ENCODE assay signal across 27 mouse cellular contexts in genomic region chr1:143707006-143707405, GRCm38 (mm10). TPM values are rescaled to one million over a fixed set of nuclear protein-coding genes. Genes with fewer than 3 reads are reported as not detected.
DNase-seq lines count a peak whose midpoint lies in the region; ATAC-seq and TF ChIP-seq lines count a peak whose summit lies in the region.
"Had no signal": no experiment of that assay in that cellular context is flagged by ENCODE, and none has a peak within 500 bp of the region (broad histone marks: within the 10 kb centered on the region; RNA-seq: fewer than 3 reads in every experiment).

No protein-coding gene starts in this region.

- WGBS in embryonic facial prominence, embryonic 14.5 days, result 72% methylated on average over 4 of the region's 4 CpGs
- WGBS in embryonic facial prominence, embryonic 10.5 days, result 83% methylated on average over 4 of the region's 4 CpGs

- no peak for TF ChIP-seq CTCF in brain, embryonic 14.5 days (IDR thresholded peaks at IDR 0.05; ENCODE audit: borderline replicate concordance, extremely low read depth, insufficient read depth, insufficient read length)

- no peak for ATAC-seq in embryonic facial prominence, embryonic 14.5 days (ENCODE audit: low read depth)
- ATAC-seq: activated CD4-positive, CD25-positive, alpha-beta regulatory T cell, adult 4 months; forebrain, embryonic 13.5 days; intestine, postnatal 0 days; liver, embryonic 12.5 days; liver, postnatal 0 days had no signal

- H3K27me3 ChIP-seq in embryonic facial prominence, embryonic 14.5 days (replicated peaks; ENCODE audit: control insufficient read depth, insufficient read depth, low read length), result no peaks in the 10 kb centered on the region
- peaks cover 9% of the 10 kb centered on the region; the same call in 1 of the 2 replicates for H3K27me3 ChIP-seq in embryonic facial prominence, embryonic 10.5 days (replicated peaks; ENCODE audit: low read depth, poor library complexity, severe bottlenecking)
- H3K27me3 ChIP-seq: forebrain, embryonic 13.5 days; heart, embryonic 12.5 days; limb, embryonic 13.5 days; neural tube, embryonic 12.5 days had no signal

- H3K4me1 ChIP-seq in embryonic facial prominence, embryonic 14.5 days (ENCODE audit: control insufficient read depth, insufficient read depth, low read length), result no peaks in the 10 kb centered on the region
- H3K4me1 ChIP-seq in embryonic facial prominence, embryonic 10.5 days, result peaks cover 6% of the 10 kb centered on the region
- H3K4me1 ChIP-seq: neural tube, embryonic 12.5 days had no signal

- H3K27ac ChIP-seq in embryonic facial prominence, embryonic 14.5 days (replicated peaks; ENCODE audit: low read depth, low read length), result no peak overlapping the region
- no peak overlapping the region for H3K27ac ChIP-seq in embryonic facial prominence, embryonic 10.5 days (replicated peaks)
- H3K27ac ChIP-seq: forebrain, embryonic 13.5 days; gastrocnemius, adult 2 months; heart, adult 2 months; left cerebral cortex, adult 2 months; limb, embryonic 13.5 days; liver, embryonic 12.5 days; neural tube, embryonic 12.5 days had no signal

- no peak for TF ChIP-seq POLR2A in brain, embryonic 14.5 days (IDR thresholded peaks at IDR 0.05; ENCODE audit: borderline replicate concordance, extremely low read depth, insufficient read depth, insufficient read length, poor library complexity, severe bottlenecking)

- no peak overlapping the region for H3K4me2 ChIP-seq in embryonic facial prominence, embryonic 14.5 days (ENCODE audit: low read depth, low read length)
- H3K4me2 ChIP-seq: forebrain, embryonic 13.5 days; heart, embryonic 12.5 days; limb, embryonic 13.5 days; liver, embryonic 12.5 days; midbrain, embryonic 11.5 days; neural tube, embryonic 12.5 days had no signal

- no peaks in the 10 kb centered on the region for H3K36me3 ChIP-seq in embryonic facial prominence, embryonic 14.5 days (ENCODE audit: control insufficient read depth, insufficient read depth, low read length)
- no peaks in the 10 kb centered on the region for H3K36me3 ChIP-seq in embryonic facial prominence, embryonic 10.5 days (replicated peaks)
- H3K36me3 ChIP-seq: heart, embryonic 12.5 days; limb, embryonic 13.5 days; liver, embryonic 12.5 days; neural tube, embryonic 12.5 days had no signal

- H3K4me3 ChIP-seq in embryonic facial prominence, embryonic 14.5 days (ENCODE audit: low read depth, low read length), result no peak overlapping the region
- H3K4me3 ChIP-seq in embryonic facial prominence, embryonic 10.5 days, result no peak overlapping the region
- H3K4me3 ChIP-seq: forebrain, embryonic 13.5 days; gastrocnemius, adult 2 months; heart, adult 2 months; heart, embryonic 12.5 days; left cerebral cortex, adult 2 months; limb, embryonic 13.5 days; liver, embryonic 12.5 days; myocyte; neural tube, embryonic 12.5 days had no signal

- H3K9me3 ChIP-seq in embryonic facial prominence, embryonic 14.5 days (ENCODE audit: control insufficient read depth, low read length), result no peaks in the 10 kb centered on the region
- H3K9me3 ChIP-seq in embryonic facial prominence, embryonic 10.5 days, result no peaks in the 10 kb centered on the region
- H3K9me3 ChIP-seq: forebrain, embryonic 13.5 days; heart, embryonic 12.5 days; limb, embryonic 13.5 days; liver, embryonic 12.5 days; neural tube, embryonic 12.5 days had no signal

- intact Hi-C loops in left cerebral cortex, postnatal 4 days (cut with DNase I), result no loop called here

- no peak overlapping the region for H3K9ac ChIP-seq in embryonic facial prominence, embryonic 14.5 days (ENCODE audit: low read depth, low read length)
- H3K9ac ChIP-seq: forebrain, embryonic 13.5 days; heart, embryonic 12.5 days; limb, embryonic 13.5 days; liver, embryonic 12.5 days; liver, postnatal 0 days; neural tube, embryonic 12.5 days had no signal

- peak; percentile 21 for DNase-seq in embryonic facial prominence, embryonic 14.5 days (ENCODE audit: low spot score)
- DNase-seq in embryonic facial prominence, embryonic 10.5 days (ENCODE audit: low spot score), result no peak
- DNase-seq in left cerebral cortex, postnatal 4 days, result peak; percentile 3
- DNase-seq in left cerebral cortex, adult 11 months (ENCODE audit: low spot score), result no peak
- DNase-seq in adipocyte (ENCODE audit: low spot score), result peak; percentile 67
- DNase-seq in brain, embryonic 14.5 days (ENCODE audit: low read depth), result peak; percentile 58
- no peak for DNase-seq in urinary bladder, postnatal 25 days (ENCODE audit: low spot score)
- no peak for DNase-seq in liver
- DNase-seq: B cell, adult 2 months; cerebellum, adult 11-12 months; gastrocnemius, adult 2 months; heart, adult 2 months; liver, postnatal 0 days; lung, postnatal 14 days; right cerebral cortex, adult 18-20 months; spleen, adult 18-20 months; thymus, postnatal 4 days had no signal

RNA-seq across cellular contexts. Expression of gene Cdc73, which starts 4.3 kb away (rescaled TPM):
- polyA plus RNA-seq in embryonic facial prominence, embryonic 14.5 days (2014; fragmentation: Nextera tagmentation; extraction: Ambion mirVana), result 23.7 and 25.7 TPM in 2 replicates
- polyA plus RNA-seq in embryonic facial prominence, embryonic 10.5 days (2016; fragmentation: Nextera tagmentation; extraction: Ambion mirVana), result 29.0 and 32.8 TPM in 2 replicates
- 10 to 100 TPM; 50.4 to 58.1 TPM for total RNA-seq in left cerebral cortex, postnatal 4 days (2021)
- 18.6 and 20.2 TPM in 2 replicates for polyA plus RNA-seq in brain, embryonic 14.5 days (2012; rRNA removed)

RNA-seq across cellular contexts. Expression of gene Glrx2, which starts 9.1 kb away (rescaled TPM):
- polyA plus RNA-seq in embryonic facial prominence, embryonic 14.5 days (2014; fragmentation: Nextera tagmentation; extraction: Ambion mirVana), result 71.6 and 71.7 TPM in 2 replicates
- 79.3 and 79.7 TPM in 2 replicates for polyA plus RNA-seq in embryonic facial prominence, embryonic 10.5 days (2016; fragmentation: Nextera tagmentation; extraction: Ambion mirVana)
- 100 to 1,000 TPM in 1 of 2 experiments, 10 to 100 TPM in 1; 93.4 to 104 TPM for total RNA-seq in left cerebral cortex, postnatal 4 days (2021)
- polyA plus RNA-seq in brain, embryonic 14.5 days (2012; rRNA removed), result 66.8 and 72.1 TPM in 2 replicates

Comparison
In these comparisons a context has a peak if more than half of its experiments do, and no peak if none do; other contexts are left out.
1. DNase-seq: peak in embryonic facial prominence, embryonic 14.5 days (single experiment), left cerebral cortex, postnatal 4 days (single experiment), adipocyte (single experiment) and brain, embryonic 14.5 days (single experiment); none in embryonic facial prominence, embryonic 10.5 days (single experiment), left cerebral cortex, adult 11 months (single experiment), urinary bladder, postnatal 25 days (single experiment) and liver (single experiment).